Mouse (Mus musculus) urinary bladder, adult 18-20 months (tissue): ENCODE measurements around the gene Strn3.
A peak's percentile ranks its signal among the peaks of the same experiment; 100 is the strongest.
"Not testable (repeated sequence)": the region's sequence is repeated elsewhere in the genome, so short reads cannot be mapped to it uniquely, and the experiment has no call there.

ENCODE experiments used
- DNase-seq, 2 experiments: peaks; one replicate each; pipeline ENCODE4 v3.0.0; 2022; ENCODE audit warnings: low spot score in 2 of 2, mixed read lengths in 2 of 2

The Strn3 gene

DNA sequence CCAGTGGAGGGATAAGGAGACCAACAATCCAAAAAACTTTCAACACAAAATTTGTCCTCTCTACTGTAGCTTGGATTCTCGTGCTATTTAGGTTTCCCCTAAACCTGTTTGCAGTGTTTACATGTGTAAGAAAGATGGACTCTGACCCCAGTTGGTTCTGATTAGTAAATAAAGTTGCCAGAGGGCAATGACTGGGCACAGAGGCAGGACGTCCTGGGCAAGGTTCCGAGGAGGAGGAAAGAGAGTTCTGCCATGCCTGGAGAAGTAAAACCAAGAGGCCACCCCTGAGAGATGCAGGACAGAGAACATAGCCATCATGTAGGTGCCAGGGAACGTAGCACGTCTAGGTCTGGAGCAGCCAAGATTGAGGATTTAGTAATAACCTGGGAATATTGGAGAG, 79.3 kb downstream of the Strn3 start:
- no peak for DNase-seq

DNA sequence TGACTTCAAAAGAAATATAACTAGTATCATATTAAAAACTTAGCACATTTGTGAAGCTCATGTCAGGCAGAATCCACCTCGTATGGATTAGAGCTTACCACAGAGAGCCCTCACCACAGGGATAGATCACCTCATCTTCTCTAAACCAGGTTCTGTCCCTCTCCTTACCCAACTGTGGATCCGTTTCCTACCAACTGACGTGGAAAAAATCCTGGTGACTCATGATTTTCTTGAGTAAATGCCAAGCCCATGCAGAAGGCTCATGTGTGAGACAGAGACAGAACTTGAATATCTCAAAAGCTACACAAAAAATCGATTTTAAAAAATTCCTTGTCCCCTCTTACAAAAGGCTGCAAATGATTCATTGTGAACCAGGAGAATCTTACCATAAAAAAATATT, 85.6 kb downstream of the Strn3 start:
- DNase-seq = no peak

DNA sequence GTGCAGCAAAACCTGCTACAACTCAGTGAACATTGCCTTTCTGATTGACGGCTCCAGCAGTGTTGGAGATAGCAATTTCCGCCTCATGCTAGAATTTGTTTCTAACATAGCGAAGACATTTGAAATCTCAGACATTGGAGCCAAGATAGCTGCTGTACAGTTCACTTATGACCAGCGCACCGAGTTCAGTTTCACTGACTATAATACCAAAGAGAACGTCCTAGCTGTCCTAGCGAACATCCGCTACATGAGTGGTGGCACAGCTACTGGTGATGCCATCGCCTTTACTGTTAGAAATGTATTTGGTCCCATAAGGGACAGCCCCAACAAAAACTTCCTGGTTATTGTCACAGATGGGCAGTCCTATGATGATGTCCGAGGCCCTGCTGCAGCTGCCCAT, 88.4 kb downstream of the Strn3 start:
- no peak for DNase-seq

DNA sequence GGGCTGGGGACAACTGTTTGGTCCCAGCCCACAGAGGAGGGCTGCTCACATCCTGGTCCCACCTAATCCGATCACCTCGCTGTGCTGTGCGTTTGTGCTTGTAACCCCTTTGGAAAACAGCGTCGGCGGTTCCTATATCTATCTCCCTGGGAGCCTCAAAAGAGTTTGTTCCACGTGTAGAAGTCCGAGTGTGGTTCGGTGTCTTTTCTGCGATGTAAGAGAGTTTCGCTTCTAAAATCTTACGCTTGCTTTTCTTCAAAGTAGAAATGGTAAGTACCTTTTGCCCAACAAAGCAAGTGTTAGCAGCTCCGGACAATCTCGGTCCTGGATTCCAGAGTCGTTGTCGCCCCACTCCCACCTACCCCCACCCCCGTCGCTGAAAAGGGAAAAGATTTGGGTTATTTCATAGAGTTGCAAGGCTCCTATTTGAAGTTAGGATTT, 97.6 kb downstream of the Strn3 start:
- no peak for DNase-seq

DNA sequence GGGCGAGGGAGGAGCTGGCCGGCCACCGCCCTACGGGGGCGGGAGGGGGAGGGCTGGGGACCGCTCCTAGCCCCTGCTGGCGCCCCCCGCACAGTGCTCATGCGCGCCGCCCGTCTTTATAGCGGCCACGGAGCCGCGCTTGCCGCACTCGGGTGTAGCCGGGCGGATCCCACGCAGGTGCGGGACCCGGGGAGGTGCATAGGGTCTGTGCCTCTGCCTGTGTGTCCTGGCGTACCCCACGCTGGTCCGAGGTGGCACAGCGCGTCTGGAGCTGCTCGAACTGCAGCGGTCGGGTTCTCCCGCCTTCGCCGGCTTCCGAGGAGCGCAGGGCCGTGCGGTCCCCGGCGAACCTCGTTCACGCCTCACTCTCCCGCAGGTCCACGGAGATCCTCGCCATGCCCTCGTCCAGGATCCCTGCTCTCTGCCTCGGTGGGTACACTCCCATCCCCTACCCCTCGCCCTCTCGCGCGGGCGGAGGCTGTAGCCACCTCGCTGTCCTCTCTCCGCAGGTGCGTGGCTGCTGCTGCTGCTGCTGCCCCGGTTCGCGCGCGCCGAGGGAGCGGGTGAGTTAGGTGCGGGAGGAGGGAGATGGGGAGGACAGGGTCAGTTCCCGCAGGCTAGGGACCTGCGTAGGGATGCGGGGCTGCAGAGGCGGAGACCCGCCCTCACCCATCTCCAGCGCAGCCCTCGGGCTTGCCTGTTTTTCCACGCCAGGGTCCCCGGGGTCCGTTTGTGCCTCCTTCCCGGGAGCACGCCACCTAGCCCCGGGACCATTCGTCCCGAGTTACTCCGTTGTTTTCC, 98.3 kb downstream of the Strn3 start, which contains the start of gene Coch:
TSS of gene Coch (plus strand) at position 113 of the 801 bp plus-strand sequence.
- peak in 1 of 2 experiments; percentile 14 for DNase-seq

DNA sequence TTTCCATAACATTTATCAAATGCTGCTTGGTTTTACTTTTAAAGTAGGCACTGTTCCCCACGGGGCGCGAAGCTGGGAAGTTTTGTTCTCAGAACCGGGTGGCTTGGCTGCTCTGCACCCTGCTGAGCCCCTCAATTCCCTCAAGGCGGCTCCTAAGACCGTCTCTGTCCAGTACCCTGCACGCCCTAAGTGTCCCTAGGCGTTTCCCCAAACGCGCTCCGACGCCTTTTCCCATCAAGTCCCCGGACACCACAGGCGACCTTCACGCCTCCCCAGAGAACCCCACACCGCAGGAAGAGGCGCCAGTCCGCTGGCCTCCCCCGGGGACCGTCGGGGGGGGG, 98.8 kb downstream of the Strn3 start:
- peak in 1 of 2 experiments; percentile 4 for DNase-seq

DNA sequence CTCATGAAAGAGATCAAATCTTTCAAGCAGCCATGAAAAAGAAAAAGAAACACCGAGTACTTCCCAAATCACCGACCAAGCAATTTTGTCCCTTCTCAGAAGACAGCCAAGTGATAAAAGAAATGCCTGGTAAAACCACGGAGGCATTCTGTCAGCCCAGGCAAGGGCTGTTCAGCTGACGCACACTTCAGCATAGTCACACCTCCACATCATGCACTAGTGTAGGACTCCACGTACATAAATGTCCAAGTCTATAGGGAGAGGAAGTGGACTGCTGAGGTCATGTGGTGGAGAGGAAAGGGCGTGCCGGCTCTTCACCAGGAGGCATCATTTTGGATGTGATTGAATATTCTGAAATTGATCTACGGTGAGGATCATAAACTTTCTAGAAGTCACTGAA, 99.8 kb downstream of the Strn3 start:
- DNase-seq = no peak

DNA sequence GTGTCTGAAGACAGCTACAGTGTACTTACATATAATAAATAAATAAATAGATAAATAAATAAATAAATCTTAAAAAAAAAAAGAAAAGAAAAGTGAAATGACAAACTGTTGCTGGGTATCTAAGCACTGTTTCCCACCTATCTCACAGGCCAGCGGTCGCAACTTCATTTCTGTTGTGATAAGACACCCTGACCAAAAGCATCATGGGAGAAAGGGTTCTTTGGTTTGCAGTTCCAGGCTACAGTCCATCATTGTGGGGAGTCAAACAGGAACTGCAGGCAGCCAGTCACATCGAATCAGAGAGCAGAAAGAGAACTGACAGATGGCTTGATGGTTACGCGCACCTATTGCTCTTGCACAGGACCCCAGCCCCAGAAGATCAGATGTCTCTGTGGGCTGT, 102.4 kb downstream of the Strn3 start:
- no peak for DNase-seq

DNA sequence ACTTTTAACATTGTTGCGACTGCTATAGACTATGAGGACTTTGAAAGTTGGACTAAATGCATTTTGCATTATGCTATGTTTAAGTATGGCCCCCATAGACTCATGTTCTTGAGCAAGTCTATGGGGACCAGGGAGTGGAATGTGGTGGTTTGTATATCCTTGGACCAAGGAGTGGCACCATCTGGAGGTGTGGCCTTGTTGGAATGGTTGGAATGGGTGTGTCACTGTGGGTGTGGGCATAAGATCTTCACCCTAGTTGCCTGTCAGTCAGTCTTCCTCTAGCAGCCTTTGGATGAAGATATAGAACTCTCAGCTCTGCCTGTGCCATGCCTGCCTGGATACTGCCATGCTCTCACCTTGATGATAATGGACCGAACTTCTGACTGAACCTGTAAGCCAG, 113.9 kb downstream of the Strn3 start:
- DNase-seq = not testable (repeated sequence)

DNA sequence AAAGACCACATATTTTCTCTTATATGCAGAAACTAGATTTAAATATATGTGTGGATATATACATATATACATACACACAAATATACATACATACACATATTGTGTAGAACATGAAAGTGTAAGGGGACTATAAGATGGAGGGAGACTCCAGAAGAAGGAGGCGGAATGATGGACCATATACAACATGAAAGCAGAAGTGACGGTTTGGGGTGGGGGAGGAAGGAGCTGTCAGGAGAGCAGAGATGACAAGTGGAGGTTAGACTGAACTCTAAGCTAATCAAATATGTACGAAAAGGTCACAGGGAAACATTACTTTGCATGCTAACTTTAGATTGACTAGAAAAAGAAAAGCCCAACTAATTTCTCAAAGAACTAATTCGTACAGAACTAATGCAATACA, 119.0 kb downstream of the Strn3 start:
- DNase-seq = no peak

DNA sequence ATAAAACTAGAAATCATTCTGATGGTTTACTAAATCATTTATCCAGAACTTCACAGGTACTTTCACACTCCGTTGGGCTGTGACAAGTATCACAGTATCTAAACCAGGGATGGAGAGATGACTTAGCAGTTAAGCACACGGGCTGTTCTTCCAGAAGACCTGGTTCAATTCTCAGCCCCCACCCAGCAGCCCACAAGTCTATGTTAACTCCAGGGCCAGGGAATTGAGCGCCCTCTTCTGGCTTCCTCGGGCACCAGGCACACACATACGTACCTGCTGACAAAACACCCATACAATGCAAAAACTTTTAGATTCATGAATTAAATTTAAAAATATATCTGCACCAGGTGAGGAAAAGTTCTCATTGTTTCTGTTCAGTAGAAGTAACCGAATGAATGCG, 121.8 kb downstream of the Strn3 start:
- DNase-seq = no peak

DNA sequence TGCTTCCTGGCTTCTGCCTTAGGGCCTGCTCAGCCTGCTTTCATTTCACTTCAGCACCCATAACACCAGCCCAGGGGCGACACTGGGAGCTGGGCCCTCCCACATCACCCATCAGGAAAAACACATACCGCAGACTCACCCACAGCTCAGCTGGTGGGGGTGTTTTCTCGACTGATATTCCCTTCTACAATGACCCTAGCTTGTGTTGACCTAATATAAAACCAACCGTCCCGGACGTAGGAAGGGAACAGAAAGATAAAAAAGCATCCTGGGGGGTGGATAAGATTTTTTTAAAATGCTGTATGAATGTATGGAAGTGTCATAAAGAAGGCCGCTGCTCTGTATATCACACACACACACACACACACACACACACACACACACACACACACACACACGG, 122.2 kb downstream of the Strn3 start:
- DNase-seq = no peak

DNA sequence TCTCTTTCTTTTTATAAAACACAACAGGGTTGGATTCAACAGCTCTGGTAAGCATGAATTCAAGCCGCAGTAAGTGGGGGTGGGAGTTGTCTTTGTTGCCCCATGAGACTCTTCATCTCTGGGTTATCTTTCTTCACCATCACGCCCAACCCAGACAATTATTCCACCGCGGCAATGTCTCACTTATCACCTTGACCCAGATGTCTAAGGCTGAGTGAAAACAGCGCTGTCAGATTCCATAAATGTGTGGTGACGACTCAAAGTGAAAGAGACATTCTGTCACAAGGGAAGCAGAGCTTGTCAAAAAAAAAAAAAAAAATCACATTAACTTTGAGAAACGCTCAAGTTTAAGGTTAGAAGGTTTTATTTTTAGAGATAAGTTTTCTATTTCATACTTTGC, 124.5 kb downstream of the Strn3 start:
- DNase-seq = no peak

DNA sequence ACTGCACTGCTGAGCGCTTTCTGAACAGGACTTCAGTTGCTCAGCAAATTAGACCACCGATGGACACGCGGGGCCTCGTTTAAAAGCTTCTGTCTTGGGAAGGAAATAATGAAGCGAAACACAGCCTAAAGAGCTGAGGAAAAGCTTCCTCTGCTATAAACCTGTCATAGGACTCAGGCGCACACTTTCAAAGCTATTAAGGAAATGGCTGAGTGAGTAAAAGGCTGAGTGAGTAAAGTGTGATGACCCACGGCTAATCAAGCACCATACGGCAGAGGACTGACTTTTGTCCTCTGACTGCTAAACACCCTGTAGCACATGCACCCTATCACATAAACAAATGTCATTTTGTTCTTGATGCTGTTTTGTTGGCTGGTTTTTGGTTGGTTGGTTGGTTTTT, 130.3 kb downstream of the Strn3 start:
- DNase-seq = no peak
